Mouse (Mus musculus): Measurements from ENCODE around the gene Gypa. TPM values are rescaled to one million over a fixed set of nuclear protein-coding genes. Genes with fewer than 3 reads are reported as not detected.

Gypa gene
- total RNA-seq (2021) = not detected
- long read RNA-seq, experiment 1 = 0 reads
- long read RNA-seq, experiment 2 = 0 reads

DNA sequence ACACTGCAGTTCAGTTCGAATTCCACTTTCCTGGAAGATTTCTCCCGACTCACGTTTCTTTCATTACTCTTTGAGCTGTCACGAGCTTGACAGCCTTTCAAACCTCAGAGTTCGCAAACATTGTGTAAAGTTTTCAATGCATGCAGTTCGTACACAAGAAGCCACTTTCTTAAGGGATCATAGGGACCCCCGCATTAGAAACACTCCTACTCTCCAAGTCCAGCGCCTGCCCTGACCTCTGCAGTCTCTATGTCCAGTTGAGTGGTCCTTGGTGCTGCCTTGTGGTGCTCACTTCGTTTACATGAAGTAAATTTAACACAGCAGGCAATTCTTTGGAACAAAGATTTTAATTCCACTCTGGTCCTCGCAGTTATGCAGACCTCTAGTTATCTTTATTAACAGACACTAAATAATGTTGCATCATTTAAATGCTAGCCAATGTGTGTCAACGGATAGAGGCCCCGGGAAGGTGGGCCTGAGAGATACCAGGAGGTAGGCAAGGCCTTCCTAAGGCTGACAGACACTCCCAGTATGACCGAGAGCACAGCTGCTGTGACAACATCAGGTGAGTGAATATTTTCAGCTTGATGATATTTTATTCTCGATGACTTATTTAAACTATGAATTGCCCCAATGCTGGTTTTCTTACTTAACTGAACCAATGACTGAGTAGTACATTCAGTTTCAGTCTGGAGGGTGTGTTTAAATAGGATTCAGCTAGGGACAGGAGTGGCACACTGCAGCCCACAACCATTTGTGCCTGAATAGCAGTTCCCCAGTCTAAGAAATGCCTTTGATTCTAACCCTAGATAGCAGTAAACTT lies at the start of gene Gypa:
Gene Gypa, plus strand, starts transcription at position 259 of the 823 bp plus-strand sequence.
- DNase-seq = no peak
- intact Hi-C loops (cut with DNase I) = loop anchor here (1.0 kb wide), 1 partner anchor 195 kb away; no protein-coding TSS in a partner anchor

DNA sequence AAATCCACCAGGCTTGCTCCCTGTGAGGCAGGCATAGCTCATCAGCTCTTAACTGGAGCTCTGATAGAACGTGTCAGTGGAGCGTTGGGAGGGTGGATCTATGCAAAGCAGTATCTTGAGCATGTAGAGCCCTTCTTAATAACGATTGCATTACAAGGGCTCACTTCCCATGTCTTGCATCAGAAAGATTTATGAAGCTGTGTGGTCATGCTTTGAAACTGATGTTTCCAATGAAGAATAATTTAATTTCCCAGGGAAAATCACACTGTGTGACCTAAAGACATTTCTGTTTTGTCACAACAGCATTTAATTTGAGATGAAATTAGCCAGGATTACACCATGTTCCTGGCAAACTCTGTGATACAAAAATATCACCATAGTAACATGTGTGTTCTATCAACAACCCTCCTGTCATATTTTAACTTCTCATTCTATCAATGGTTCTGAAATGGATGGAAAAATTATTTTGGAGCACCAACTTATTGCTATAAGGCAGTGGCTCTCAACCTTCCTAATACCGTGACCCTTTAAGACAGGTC lies 49.0 kb upstream of the Gypa start:
- no peak for DNase-seq
- intact Hi-C loops (cut with DNase I) = no loop called here

DNA sequence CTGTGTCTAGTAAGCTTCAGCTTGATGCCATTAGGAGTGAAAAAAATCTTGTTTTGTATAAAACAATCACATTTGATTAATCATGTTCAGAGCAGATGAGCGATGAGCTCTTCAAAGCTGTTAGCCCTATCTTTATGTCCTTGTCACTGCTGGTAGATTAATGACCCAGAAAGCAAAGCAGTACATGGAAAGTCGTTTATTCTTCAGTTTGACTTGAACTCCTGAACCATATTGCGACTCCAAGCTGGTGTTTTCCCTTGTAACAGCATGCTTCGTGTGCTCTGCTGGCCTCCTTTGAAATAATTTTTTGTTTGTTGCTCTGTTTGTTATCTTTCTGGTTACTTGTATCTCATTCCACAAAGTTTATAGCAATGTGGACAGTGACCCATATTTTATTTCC lies 46.4 kb upstream of the Gypa start:
- no peak for DNase-seq
- intact Hi-C loops (cut with DNase I) = no loop called here

DNA sequence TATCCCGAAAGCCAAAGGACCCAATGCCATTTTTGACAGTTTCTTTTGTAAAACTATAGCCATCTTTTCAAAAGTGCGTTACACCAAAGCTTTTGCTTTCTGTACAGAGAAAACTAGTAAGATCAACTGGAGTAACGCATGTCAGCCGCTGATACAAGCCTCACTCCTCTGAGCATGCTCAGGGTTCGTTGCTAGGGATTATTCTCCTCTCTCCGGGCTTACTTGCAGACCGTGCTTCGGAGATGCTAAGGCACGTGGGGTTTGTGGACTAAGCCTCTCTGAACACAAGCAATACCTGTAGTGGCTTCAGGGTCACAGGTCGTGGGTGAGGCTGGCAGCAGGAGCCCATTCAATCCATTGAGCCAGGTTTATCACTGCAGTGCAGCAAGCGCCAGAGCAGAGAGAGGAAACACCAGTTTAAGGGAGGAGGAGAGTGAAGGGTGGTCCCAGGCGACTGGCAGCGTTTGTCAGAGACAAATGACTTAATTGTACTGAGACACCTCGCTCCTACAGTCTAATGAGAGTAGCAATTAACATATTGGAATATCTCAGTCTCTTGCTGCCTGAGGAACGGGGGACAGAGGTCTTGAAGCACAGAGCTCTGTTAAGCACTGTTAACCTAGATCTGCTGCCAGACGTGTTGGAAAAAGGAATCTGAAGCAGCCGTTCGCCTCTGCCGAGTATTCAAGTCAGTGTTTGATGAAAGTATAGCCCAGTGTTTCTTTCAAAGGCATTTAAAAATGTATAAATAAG lies 41.5 kb upstream of the Gypa start:
- DNase-seq = no peak
- intact Hi-C loops (cut with DNase I) = no loop called here

DNA sequence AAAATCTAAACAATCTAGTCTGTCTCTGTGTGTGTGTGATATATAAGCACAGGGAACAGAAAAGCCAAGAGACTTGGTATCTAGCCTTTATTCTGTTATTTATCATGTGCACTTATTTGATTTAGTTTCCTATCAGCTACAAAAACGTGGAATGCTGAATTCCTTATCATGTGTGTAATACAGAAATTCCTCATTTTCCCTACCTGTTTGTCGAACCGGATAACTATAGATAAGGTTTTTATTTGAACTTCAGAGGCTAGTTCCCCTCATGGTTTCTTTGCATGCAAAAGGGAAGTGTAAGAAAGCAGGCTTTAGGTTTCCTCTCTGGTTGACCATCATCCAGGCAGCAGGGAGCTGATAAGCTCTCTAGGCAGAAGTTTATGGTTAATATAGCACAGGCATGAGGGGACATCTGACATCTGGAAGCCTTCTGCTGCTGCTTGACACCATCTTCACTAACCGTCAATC lies 30.1 kb upstream of the Gypa start:
- DNase-seq = no peak
- intact Hi-C loops (cut with DNase I) = no loop called here

DNA sequence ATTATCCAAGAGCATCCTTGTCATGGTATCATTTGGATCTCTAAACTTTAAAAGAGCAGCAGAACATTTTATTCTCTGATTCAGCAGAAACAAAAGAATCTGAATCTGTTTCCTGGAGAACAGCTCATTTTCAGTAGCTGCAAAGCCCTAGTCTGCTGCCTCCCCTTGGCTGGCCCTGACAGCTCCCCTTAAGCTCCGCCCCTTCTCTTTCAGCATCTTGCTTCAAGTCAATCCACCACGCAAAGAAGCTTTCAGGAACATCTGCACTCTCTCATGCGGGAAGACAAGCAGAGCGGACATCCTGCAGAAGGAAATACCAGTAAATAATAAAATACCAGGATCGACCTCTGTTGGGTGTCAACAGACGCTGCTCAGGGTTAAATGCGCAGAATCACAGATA lies 18.6 kb upstream of the Gypa start:
- no peak for DNase-seq
- intact Hi-C loops (cut with DNase I) = no loop called here

DNA sequence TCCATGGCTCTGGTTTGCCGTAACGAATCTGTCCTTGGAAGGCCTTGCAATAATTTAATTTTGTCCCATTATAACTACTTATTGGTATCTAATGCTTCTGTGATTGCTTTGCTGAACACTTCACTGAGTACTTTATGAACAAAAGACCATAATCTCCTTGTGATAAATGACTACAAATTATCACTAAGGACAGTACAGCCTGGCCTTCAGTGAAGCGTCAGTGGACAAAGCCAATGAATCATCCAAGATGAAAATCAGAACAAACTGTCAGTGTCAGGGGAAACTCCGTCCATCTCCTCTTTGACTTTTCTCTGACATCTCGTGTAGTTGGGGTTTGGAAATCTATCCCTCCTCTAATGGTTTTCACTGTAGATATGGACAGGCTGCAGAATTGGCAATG lies 15.4 kb upstream of the Gypa start:
- intact Hi-C loops (cut with DNase I) = no loop called here
- no peak for DNase-seq

DNA sequence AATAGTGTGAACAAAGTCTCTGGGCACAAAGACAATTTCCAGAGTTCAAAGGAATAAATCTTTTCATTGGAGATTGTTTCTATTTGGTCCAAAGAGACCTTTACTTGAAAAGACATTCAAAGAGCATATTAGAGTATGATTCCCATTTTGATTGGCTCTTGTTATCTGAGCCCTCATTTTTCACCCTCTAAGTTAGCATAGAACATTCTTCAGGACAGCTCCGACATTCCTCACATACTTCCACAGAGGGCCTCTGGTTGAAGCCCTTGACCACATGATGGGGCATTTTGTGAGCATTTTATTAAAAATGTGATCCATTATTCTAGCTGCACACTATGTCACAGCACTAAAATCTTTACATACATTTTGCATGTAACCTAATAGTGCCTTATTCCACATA lies 14.5 kb upstream of the Gypa start:
- intact Hi-C loops (cut with DNase I) = no loop called here
- no peak for DNase-seq

DNA sequence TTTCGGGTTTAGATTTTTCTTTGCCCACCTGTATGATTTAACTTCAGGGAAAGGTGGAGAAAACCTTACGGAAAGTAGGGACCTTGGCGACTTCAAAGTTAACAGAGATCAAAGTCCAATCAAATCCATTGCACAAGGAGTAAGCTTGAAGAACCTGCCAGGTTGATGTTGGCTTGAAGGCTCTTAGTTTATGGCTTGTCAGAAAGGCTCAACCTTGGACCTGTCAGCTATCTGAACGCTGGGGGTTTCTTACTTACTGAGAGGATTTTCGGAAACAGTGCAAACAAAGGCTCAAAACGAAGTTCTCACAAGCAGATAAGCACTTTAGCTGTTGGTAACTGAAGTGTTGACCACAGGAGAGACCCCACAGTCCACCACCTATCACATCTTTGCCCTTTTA lies 11.4 kb upstream of the Gypa start:
- no peak for DNase-seq
- intact Hi-C loops (cut with DNase I) = loop anchor here (5.0 kb wide), 1 partner anchor 745 kb away; no protein-coding TSS in a partner anchor

DNA sequence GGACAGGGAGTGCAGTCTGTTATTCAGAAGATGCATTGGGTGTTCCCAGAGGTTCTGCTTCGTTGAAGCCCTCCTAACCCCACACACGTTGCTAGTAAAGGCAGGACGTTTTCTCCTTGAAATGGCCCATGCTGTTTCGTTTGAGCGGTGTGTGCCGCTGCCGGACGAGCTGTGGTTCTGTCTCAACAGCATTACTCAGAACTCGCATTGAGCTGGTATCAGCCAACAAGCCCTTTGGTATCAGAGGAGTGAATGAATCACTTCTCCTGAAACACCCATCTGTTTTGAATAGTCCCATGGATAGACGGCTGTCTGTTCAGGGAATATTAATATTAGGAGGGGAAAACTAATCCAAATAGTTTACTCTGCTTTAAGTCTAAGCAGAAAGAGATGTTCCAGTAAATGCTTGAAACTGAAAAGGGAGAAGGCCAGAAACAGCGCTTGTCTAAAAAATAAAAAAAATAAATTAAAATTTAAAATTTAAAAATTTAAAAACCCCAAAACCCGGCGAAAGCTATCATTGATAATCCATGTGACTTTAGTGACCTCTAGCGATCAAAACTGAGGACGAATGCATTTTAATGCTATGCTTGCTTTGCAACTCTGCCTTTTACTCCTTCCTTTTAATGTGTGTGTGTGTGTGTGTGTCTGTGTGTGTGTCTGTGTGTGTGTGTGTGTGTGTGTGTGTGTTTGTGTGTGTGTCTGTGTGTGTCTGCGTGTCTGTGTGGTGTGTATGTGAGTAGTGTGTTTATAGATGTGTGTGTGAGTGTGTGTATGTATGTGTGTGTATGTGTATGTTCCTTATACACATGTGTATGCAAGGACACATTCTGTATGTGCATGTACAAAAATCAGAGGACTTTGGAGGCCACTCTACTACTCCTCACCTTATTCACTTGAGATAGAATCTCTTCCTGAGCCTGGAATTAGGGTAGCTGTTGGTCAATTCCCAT lies 10.5 kb upstream of the Gypa start:
- intact Hi-C loops (cut with DNase I) = loop anchor here (5.0 kb wide), 1 partner anchor 746 kb away; no protein-coding TSS in a partner anchor
- DNase-seq = no peak

DNA sequence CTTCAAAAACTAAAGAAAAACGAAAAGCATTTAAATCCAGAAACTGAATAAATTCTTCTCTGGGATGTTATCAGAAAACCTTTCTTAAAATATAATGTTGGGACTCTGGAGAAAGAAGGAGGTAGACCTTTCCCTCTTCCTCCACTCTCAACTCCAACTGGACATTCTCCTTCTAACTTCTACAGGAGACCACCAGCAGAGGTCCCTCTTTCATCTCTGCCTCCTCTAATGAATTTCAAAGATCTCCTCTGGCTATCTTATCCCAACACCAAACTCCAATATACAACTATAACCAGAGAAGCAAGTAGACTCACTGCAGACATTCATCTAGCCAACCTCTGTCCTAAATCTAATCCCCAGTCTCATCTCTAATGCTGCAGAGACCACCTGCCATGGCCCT lies 2.0 kb upstream of the Gypa start:
- intact Hi-C loops (cut with DNase I) = no loop called here
- DNase-seq = no peak

DNA sequence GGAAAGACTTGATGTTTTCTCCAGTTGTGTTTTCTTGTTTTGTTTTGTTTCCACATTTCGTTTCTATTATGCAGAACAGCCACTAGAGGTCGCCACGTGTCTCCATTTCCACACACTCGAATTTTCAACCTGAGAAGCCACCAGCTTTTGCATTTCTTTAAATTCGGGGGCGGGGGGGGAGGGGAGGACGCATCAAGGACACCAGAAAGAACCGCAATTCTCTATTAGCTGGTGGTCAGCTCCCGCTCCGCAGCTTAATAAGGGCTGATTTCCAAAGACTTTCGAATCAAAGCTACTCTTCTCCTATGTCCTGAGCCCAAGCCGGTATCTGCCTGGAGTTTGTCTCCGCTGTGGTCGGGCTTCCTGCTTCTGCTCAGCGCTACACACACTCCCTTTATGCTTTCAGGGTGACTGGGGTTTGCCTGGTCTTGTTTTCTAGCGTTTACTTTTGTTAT lies 567 bp upstream of the Gypa start:
- intact Hi-C loops (cut with DNase I) = loop anchor here (1.0 kb wide), 1 partner anchor 195 kb away; no protein-coding TSS in a partner anchor
- DNase-seq = peak in 1 of 2 experiments; percentile 19

DNA sequence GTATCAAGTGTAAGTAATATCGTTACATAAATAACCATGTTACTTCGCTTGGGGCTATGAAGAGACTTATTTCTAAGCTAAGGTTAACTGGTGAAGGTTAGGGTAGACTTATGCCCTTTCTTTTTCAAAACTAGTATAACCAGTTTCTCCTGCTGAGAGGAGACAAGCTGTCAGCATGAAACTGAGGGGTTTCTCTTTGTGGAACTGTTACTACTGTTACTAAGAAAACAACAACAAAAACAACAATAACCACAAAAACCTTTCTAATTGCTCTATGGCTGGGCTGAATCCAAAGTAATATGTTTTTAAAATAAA lies 722 bp downstream of the Gypa start:
- intact Hi-C loops (cut with DNase I) = no loop called here
- DNase-seq = no peak

DNA sequence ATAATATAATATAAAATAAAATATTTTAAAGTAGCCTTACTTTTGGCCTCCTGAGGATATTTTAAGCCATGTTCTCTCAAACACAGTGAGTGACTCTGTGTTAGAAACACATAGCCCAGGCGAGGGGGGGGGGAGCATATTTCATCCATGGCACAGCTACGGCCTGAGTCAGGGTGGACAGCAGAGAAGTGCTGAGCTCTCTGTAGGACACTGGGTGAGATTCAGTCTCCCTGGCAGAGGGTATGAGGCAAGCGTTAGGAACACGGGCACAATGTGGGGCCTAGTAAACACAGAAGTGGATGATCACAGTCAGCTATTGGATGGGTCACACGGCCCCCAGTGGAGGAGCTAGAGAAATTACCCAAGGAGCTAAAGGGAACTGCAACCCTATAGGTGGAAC lies 1.2 kb downstream of the Gypa start:
- no peak for DNase-seq
- intact Hi-C loops (cut with DNase I) = no loop called here

DNA sequence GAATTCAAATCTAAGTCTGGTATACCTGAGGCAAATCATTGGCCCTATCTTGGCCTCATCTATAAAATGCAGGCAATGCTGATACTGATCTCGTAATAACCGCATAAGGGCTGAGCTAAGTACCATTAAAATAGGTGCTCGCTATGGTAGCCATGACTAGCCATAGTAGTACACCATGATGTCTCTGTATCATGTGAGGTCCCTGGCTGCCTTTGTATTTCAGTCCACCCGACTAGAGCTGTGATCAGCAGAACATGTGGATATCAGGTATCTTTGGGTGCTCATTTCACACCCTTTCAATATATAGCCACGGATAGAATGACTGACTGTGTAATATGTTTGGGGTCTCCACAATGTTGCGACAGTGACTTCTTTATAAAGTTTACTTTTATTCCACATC lies 1.9 kb downstream of the Gypa start:
- no peak for DNase-seq

DNA sequence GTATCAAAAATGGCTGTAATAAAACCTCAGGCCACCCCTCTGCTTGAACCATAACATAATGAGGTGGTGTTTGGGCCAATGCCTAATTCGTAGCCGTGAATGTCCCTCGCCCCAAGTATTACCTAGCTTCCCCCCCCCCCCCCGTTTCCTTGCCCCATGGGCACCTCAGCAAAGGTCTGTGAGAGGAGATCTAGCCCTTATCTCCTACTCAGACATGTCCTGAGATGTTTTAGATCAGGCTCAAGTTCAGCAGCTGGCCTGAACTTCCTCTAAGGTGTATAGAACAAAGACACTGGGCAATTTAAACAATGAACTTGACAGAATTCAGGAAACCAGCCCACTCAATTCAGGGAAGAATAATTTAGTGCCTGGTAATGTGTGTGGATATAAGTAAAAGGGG lies 3.7 kb downstream of the Gypa start:
- no peak for DNase-seq
- intact Hi-C loops (cut with DNase I) = no loop called here

More for the DNA sequence above, 1.9 kb downstream of the Gypa start:
- intact Hi-C loops (cut with DNase I) = no loop called here

DNA sequence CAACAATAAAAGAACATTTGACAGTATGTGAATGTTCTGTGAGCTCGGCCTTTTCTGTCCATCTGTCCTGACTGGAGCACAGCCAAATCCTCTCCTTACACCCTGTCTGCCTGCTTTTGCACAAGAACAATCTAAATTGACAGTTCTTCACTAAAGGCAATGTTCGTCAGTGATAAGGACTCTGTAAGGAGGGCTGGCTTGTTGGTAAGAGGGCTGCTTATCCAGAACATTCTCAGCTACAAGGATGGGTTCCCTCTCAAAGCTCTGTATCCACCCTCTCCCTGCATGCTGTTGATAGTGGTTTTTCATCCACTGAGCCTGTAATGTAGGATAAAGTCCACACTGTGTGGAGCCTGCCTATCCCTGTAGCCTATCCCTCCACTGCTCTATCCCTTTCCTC lies 6.7 kb downstream of the Gypa start:
- intact Hi-C loops (cut with DNase I) = no loop called here
- DNase-seq = no peak

DNA sequence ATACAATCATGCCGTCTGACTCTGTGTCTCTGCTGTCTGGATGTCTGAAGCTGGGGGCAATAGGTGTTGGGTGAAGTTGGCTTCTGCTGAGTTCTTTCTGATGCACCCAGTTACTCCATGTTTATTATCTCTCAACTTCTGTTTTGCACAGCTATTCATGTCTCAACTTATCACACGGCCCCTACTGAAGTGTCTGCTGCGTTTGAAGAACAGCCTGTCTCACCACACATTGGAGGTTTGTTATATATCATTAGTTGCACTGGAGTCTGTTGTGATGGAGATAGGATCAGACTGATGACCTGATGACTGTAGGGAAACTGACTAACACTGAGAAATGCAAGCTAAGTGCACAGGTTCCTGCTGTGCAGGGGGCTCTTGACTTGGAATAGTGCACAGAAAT lies 7.2 kb downstream of the Gypa start:
- no peak for DNase-seq
- intact Hi-C loops (cut with DNase I) = no loop called here

DNA sequence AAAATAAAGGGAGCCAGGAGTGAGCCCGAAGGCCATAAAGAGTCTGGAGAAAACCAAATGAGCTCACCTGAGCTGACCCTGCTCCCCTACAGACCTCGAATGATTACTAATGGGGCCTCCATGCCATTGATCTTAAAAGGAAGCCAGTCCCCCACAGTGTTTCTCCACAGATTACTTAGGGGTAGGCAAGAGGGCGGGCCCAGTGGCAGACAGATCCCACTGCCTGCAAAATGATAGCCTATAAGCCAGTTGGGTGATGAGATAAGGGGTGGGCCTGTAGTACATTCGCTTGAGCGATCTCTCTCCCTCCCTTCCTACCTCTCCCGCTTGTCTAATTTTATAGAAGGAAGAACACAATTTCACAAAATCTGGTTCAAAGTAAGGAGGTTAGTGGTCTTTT lies 7.7 kb downstream of the Gypa start:
- intact Hi-C loops (cut with DNase I) = no loop called here
- no peak for DNase-seq
